Mouse (Mus musculus) embryonic facial prominence, embryonic 10.5 days (tissue): Measurements from ENCODE around the gene Ptpn1. TPM values are rescaled to one million over a fixed set of nuclear protein-coding genes. Genes with fewer than 3 reads are reported as not detected.

Experiments used
- DNase-seq: peaks from one replicate; pipeline ENCODE4 v3.0.0-alpha.2; 2017; ENCODE audit warnings: low spot score
- H3K27ac ChIP-seq: fragments of 300-500 bp; sonication (generic); replicated peaks from 2 replicates; pipeline ENCODE4 v1.5.1; 2016; ENCODE audit warnings: mild to moderate bottlenecking
- H3K27me3 ChIP-seq: fragments of 300-500 bp; sonication (generic); replicated peaks from 2 replicates; pipeline ENCODE4 v1.6.1; 2016; ENCODE audit warnings: low read depth, mild to moderate bottlenecking; ENCODE audit not compliant: poor library complexity, severe bottlenecking
- H3K36me3 ChIP-seq: fragments of 300-500 bp; sonication (generic); replicated peaks from 2 replicates; pipeline ENCODE4 v1.6.1; 2016; ENCODE audit warnings: mild to moderate bottlenecking, moderate library complexity
- H3K4me1 ChIP-seq: fragments of 300-500 bp; sonication (generic); 2 replicates; pipeline ENCODE4 v1.6.1; 2016
- H3K4me3 ChIP-seq: fragments of 300-500 bp; sonication (generic); 2 replicates; pipeline ENCODE4 v1.5.1; 2016; ENCODE audit warnings: mild to moderate bottlenecking, moderate library complexity
- H3K9me3 ChIP-seq: fragments of 300-500 bp; sonication (generic); 2 replicates; pipeline ENCODE4 v1.6.1; 2016; ENCODE audit warnings: mild to moderate bottlenecking
- WGBS: fragments of 180-500 bp; shearing (Covaris S2); methylation state at CpG from one replicate; pipeline ENCODE4 v1.1.7; 2016; 5-methylcytosine and 5-hydroxymethylcytosine counted together
- polyA plus RNA-seq: library from polyadenylated mRNA; unstranded; fragments of >200 nt; fragmentation: Nextera tagmentation; extraction: Ambion mirVana; gene quantifications from 2 replicates; pipeline ENCODE4 v1.2.1, GENCODE M21; 2016

Gene Ptpn1
- polyA plus RNA-seq, 1 experiment from 2014 or later, result 66.2 TPM

DNA sequence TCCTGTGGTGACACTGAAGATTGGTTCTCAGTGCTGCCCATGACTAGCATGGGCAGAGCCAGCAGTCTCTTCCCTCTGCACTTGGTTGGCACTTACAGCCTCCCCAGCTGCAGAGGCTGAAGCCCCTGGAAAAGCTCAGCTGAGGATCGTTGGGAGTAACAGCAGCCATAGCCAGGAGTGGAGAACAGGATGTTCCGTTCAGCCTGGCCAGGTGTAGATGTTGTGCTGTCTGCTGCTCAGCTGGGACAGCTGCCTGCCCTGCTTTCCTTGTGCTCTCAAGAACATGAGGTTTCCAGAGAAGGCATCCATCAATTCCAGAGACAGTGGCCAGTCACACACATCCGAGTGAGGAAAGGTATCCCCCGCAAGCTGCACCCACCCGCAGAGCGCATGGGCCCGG is 36.6 kb downstream of the Ptpn1 start:
- Histone ChIP-seq H3K4me3 (no peak overlapping the region), H3K27me3 (no peaks in the 10 kb centered on the region), H3K9me3 (no peaks in the 10 kb centered on the region), H3K36me3 (peaks cover 100% of the 10 kb centered on the region), H3K27ac (no peak overlapping the region), H3K4me1 (no peaks in the 10 kb centered on the region)
- WGBS, result 93% methylated on average over 7 of the region's 7 CpGs
- DNase-seq, result no peak

- DNase-seq, result no peak
- WGBS, result 93% methylated on average over 10 of the region's 10 CpGs
- no peak overlapping the region for H3K27ac ChIP-seq
- H3K4me1 ChIP-seq, result no peaks in the 10 kb centered on the region
- no peak overlapping the region for H3K4me3 ChIP-seq
- no peaks in the 10 kb centered on the region for H3K27me3 ChIP-seq
- H3K36me3 ChIP-seq, result peaks cover 100% of the 10 kb centered on the region
- no peaks in the 10 kb centered on the region for H3K9me3 ChIP-seq
Measured at GRCm38 (mm10) chr2:167969851-167970541, 38.1 kb downstream of the Ptpn1 start.

DNA sequence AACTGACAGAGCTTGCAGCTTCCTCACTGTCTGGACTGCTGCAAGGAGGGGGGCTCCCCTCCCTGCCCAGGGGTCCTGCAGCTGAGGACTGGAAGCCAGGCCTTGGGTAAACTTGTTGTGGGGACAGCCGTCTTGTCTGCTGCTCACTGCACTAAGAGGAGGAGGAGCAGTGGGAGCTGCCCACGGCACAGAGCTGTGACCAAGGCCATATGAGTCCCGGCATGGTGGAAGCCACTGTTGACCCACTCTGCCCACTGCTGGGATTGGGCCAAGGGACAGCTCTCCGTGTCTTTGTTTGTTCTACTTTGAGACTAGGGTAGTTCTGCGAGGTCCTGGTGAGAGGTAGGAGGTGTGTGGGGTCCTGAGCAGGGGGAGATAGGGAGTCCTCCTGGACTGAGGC is 40.3 kb downstream of the Ptpn1 start:
- H3K4me3 ChIP-seq, result no peak overlapping the region
- H3K36me3 ChIP-seq, result peaks cover 100% of the 10 kb centered on the region
- H3K27ac ChIP-seq, result no peak overlapping the region
- WGBS, result 82% methylated on average over 5 of the region's 5 CpGs
- no peaks in the 10 kb centered on the region for H3K9me3 ChIP-seq
- no peaks in the 10 kb centered on the region for H3K4me1 ChIP-seq
- no peak for DNase-seq
- no peaks in the 10 kb centered on the region for H3K27me3 ChIP-seq

DNA sequence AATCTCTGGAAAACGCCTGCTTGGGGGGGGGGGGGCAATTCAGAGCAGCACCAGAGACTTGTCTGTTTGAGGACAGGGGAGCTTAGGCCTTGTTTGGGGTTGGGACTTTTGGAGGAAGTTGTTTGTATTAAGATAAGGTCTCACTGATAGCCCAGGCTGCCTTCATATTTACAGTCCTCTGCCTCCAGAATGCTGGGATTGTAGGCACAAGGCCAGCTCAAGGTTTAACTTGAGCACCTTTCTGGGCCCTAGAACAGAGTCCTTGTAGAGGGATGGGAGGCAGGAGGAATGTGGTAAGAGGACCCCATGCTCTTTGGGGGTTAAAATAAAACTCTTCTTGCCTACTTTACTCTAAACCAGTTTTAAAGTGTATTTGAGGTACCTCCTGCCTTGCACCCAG is 41.0 kb downstream of the Ptpn1 start:
- H3K36me3 ChIP-seq, result peaks cover 100% of the 10 kb centered on the region

GRCm38 (mm10) chr2:167975746-167976145 is 43.9 kb downstream of the Ptpn1 start:
- no peaks in the 10 kb centered on the region for H3K27me3 ChIP-seq
- 89% methylated on average over 12 of the region's 12 CpGs for WGBS
- H3K27ac ChIP-seq, result no peak overlapping the region
- DNase-seq, result no peak
- no peak overlapping the region for H3K4me3 ChIP-seq
- H3K36me3 ChIP-seq, result peaks cover 93% of the 10 kb centered on the region
- H3K9me3 ChIP-seq, result no peaks in the 10 kb centered on the region
- H3K4me1 ChIP-seq, result no peaks in the 10 kb centered on the region

More for the DNA sequence above, 41.0 kb downstream of the Ptpn1 start:
- Histone ChIP-seq H3K27ac (no peak overlapping the region), H3K4me1 (no peaks in the 10 kb centered on the region), H3K9me3 (no peaks in the 10 kb centered on the region), H3K27me3 (no peaks in the 10 kb centered on the region), H3K4me3 (no peak overlapping the region)
- DNase-seq, result no peak
- WGBS, result 47% methylated on average over 1 of the region's 1 CpGs

DNA sequence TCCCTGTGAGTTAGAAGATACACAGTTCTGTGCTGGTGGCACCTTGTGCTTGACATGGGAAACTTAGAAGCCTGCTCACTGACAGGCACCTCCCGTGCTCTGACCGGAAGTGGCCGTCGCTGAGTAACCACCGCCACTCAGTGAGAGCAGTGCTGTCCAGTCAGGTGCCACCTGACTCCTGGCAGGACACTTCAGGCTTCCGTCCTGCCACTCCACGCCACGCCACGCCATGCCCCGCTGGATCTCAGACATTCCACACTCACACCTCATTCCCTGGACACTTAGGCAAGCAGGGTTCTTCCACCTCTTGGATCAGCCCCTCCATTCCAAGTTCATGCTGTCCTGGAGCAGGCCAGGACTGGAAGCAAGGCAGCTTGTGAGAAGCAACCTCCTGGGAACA is 46.4 kb downstream of the Ptpn1 start:
- H3K9me3 ChIP-seq, result no peaks in the 10 kb centered on the region

GRCm38 (mm10) chr2:167980391-167980790 is 48.5 kb downstream of the Ptpn1 start:
- Histone ChIP-seq H3K4me3 (no peak overlapping the region), H3K27ac (no peak overlapping the region), H3K27me3 (no peaks in the 10 kb centered on the region), H3K36me3 (peaks cover 46% of the 10 kb centered on the region), H3K4me1 (peaks cover 14% of the 10 kb centered on the region), H3K9me3 (no peaks in the 10 kb centered on the region)
- 87% methylated on average over 10 of the region's 10 CpGs for WGBS
- no peak for DNase-seq

More for the DNA sequence above, 46.4 kb downstream of the Ptpn1 start:
- no peak for DNase-seq
- WGBS, result 95% methylated on average over 10 of the region's 10 CpGs
- Histone ChIP-seq H3K27me3 (no peaks in the 10 kb centered on the region), H3K36me3 (peaks cover 67% of the 10 kb centered on the region), H3K4me1 (peaks cover 7% of the 10 kb centered on the region), H3K27ac (no peak overlapping the region), H3K4me3 (no peak overlapping the region)

- Histone ChIP-seq H3K27me3 (no peaks in the 10 kb centered on the region), H3K4me3 (no peak overlapping the region), H3K27ac (no peak overlapping the region), H3K36me3 (peaks cover 24% of the 10 kb centered on the region), H3K4me1 (peaks cover 26% of the 10 kb centered on the region), H3K9me3 (no peaks in the 10 kb centered on the region)
- DNase-seq, result no peak
- WGBS, result 57% methylated on average over 9 of the region's 9 CpGs
Measured at GRCm38 (mm10) chr2:167982646-167983045, 50.8 kb downstream of the Ptpn1 start.

- no peak overlapping the region; the same call in 1 of the 2 replicates for H3K27ac ChIP-seq
- peaks cover 4% of the 10 kb centered on the region; the same call in 1 of the 2 replicates for H3K27me3 ChIP-seq
- no peak for DNase-seq
- H3K4me3 ChIP-seq, result no peak overlapping the region
- WGBS, result 84% methylated on average over 5 of the region's 5 CpGs
- peaks cover 30% of the 10 kb centered on the region for H3K4me1 ChIP-seq
- no peaks in the 10 kb centered on the region for H3K9me3 ChIP-seq
- H3K36me3 ChIP-seq, result peaks cover 6% of the 10 kb centered on the region
Measured at GRCm38 (mm10) chr2:167984371-167984770, 52.5 kb downstream of the Ptpn1 start.

- no peak overlapping the region for H3K4me3 ChIP-seq
- H3K9me3 ChIP-seq, result no peaks in the 10 kb centered on the region
- no peak overlapping the region; the same call in 1 of the 2 replicates for H3K27ac ChIP-seq
- H3K27me3 ChIP-seq, result peaks cover 10% of the 10 kb centered on the region; the same call in 1 of the 2 replicates
- no peak for DNase-seq
- 41% methylated on average over 3 of the region's 3 CpGs for WGBS
- H3K36me3 ChIP-seq, result peaks cover under 1% of the 10 kb centered on the region; the same call in 1 of the 2 replicates
- H3K4me1 ChIP-seq, result peaks cover 30% of the 10 kb centered on the region
Measured at GRCm38 (mm10) chr2:167984946-167985345, 53.1 kb downstream of the Ptpn1 start.

- Histone ChIP-seq H3K27me3 (peaks cover 16% of the 10 kb centered on the region; the same call in 1 of the 2 replicates), H3K4me1 (peaks cover 30% of the 10 kb centered on the region), H3K36me3 (no peaks in the 10 kb centered on the region), H3K27ac (no peak overlapping the region), H3K4me3 (no peak overlapping the region), H3K9me3 (no peaks in the 10 kb centered on the region)
- DNase-seq, result peak; percentile 63
- 27% methylated on average over 7 of the region's 7 CpGs for WGBS
Measured at GRCm38 (mm10) chr2:167986762-167987161, 54.9 kb downstream of the Ptpn1 start.

- H3K4me3 ChIP-seq, result no peak overlapping the region
- H3K27ac ChIP-seq, result 0 out of 2 replicates have a peak overlapping the region, but pooled peaks have one; percentile 16
- 58% methylated on average over 12 of the region's 12 CpGs for WGBS
- peaks cover 28% of the 10 kb centered on the region for H3K4me1 ChIP-seq
- no peaks in the 10 kb centered on the region for H3K36me3 ChIP-seq
- H3K9me3 ChIP-seq, result no peaks in the 10 kb centered on the region
- peaks cover 16% of the 10 kb centered on the region; the same call in 1 of the 2 replicates for H3K27me3 ChIP-seq
- DNase-seq, result no peak
Measured at GRCm38 (mm10) chr2:167987640-167988039, 55.8 kb downstream of the Ptpn1 start.

- Histone ChIP-seq H3K9me3 (no peaks in the 10 kb centered on the region), H3K27ac (no peak overlapping the region), H3K4me1 (peaks cover 25% of the 10 kb centered on the region), H3K36me3 (no peaks in the 10 kb centered on the region), H3K27me3 (peaks cover 16% of the 10 kb centered on the region; the same call in 1 of the 2 replicates), H3K4me3 (no peak overlapping the region)
- DNase-seq, result no peak
- WGBS, result 81% methylated on average over 14 of the region's 14 CpGs
Measured at GRCm38 (mm10) chr2:167989310-167989709, 57.5 kb downstream of the Ptpn1 start.
